Mouse (Mus musculus) midbrain, embryonic 16.5 days (tissue): ENCODE measurements around the gene Wbp2nl. TPM values are rescaled to one million over a fixed set of nuclear protein-coding genes. Genes with fewer than 3 reads are reported as not detected.

Source experiments
- ATAC-seq: fragments of 200-750 bp; cut with Nextera tagmentation; 2 replicates; pipeline ENCODE4 v1.8.0; 2017; ENCODE audit warnings: moderate TSS enrichment
- H3K27ac ChIP-seq: fragments of 300-500 bp; sonication (generic); 2 replicates; pipeline ENCODE4 v1.5.1; 2014; ENCODE audit warnings: mild to moderate bottlenecking, low read length, mixed read lengths
- H3K27me3 ChIP-seq: fragments of 300-500 bp; sonication (generic); 2 replicates; pipeline ENCODE4 v1.6.1; 2014; ENCODE audit warnings: low read depth, low read length, mixed read lengths; ENCODE audit not compliant: control insufficient read depth, insufficient read depth
- H3K36me3 ChIP-seq: fragments of 300-500 bp; sonication (generic); 2 replicates; pipeline ENCODE4 v1.6.1; 2014; ENCODE audit warnings: mild to moderate bottlenecking, low read length, moderate library complexity, mixed read lengths; ENCODE audit not compliant: control insufficient read depth, insufficient read depth
- H3K4me1 ChIP-seq: fragments of 300-500 bp; sonication (generic); 2 replicates; pipeline ENCODE4 v1.6.1; 2014; ENCODE audit warnings: mild to moderate bottlenecking, low read length, mixed read lengths; ENCODE audit not compliant: control insufficient read depth, insufficient read depth
- H3K4me2 ChIP-seq: fragments of 300-500 bp; sonication (generic); 2 replicates; pipeline ENCODE4 v1.6.1; 2014; ENCODE audit warnings: mild to moderate bottlenecking, low read length, mixed read lengths
- H3K4me3 ChIP-seq: fragments of 300-500 bp; sonication (generic); 2 replicates; pipeline ENCODE4 v1.5.1; 2014; ENCODE audit warnings: low read depth, mild to moderate bottlenecking, low read length, moderate library complexity, mixed read lengths
- H3K9ac ChIP-seq: fragments of 300-500 bp; sonication (generic); 2 replicates; pipeline ENCODE4 v1.6.1; 2014; ENCODE audit warnings: low read depth, low read length, mixed read lengths
- H3K9me3 ChIP-seq: fragments of 300-500 bp; sonication (generic); replicated peaks from 2 replicates; pipeline ENCODE4 v1.6.1; 2014; ENCODE audit warnings: mild to moderate bottlenecking, low read length, mixed read lengths; ENCODE audit not compliant: control insufficient read depth, poor library complexity, severe bottlenecking
- WGBS: fragments of 180-500 bp; shearing (Covaris S2); extraction: QIAGEN DNeasy Blood & Tissue Kit; methylation state at CpG from one replicate; pipeline ENCODE4 v1.1.7; 2014; 5-methylcytosine and 5-hydroxymethylcytosine counted together
- polyA plus RNA-seq: library from polyadenylated mRNA; unstranded; fragments of >200 nt; fragmentation: Nextera tagmentation; extraction: Ambion mirVana; gene quantifications from 2 replicates; pipeline ENCODE4 v1.2.1, GENCODE M21; 2015

Gene Wbp2nl
- polyA plus RNA-seq, 1 experiment from 2014 or later: 0.25 TPM

- 76% methylated on average over 5 of the region's 5 CpGs for WGBS
- Histone ChIP-seq H3K27me3 (peaks cover 7% of the 10 kb centered on the region), H3K9me3 (no peaks in the 10 kb centered on the region), H3K4me3 (no peak overlapping the region), H3K27ac (no peak overlapping the region), H3K4me1 (peaks cover 20% of the 10 kb centered on the region), H3K9ac (no peak overlapping the region), H3K4me2 (no peak overlapping the region), H3K36me3 (no peaks in the 10 kb centered on the region)
- no peak for ATAC-seq
These were observed 43.8 kb downstream of the Wbp2nl start for GRCm38 (mm10) chr15:82342543-82342935.

GRCm38 (mm10) chr15:82343368-82344287 is 44.9 kb downstream of the Wbp2nl start:
- peaks cover 7% of the 10 kb centered on the region for H3K27me3 ChIP-seq
- WGBS: 92% methylated on average over 27 of the region's 27 CpGs
- H3K9ac ChIP-seq: no peak overlapping the region
- no peak overlapping the region for H3K4me3 ChIP-seq
- peaks cover 12% of the 10 kb centered on the region for H3K4me1 ChIP-seq
- ATAC-seq: no peak
- peaks cover 7% of the 10 kb centered on the region for H3K36me3 ChIP-seq
- no peaks in the 10 kb centered on the region for H3K9me3 ChIP-seq
- no peak overlapping the region for H3K27ac ChIP-seq
- H3K4me2 ChIP-seq: no peak overlapping the region

- H3K4me1 ChIP-seq: peaks cover 12% of the 10 kb centered on the region
- H3K9me3 ChIP-seq: no peaks in the 10 kb centered on the region
- peaks cover 7% of the 10 kb centered on the region for H3K27me3 ChIP-seq
- no peak overlapping the region for H3K27ac ChIP-seq
- no peak for ATAC-seq
- no peak overlapping the region for H3K9ac ChIP-seq
- WGBS: 90% methylated on average over 6 of the region's 6 CpGs
- H3K4me2 ChIP-seq: no peak overlapping the region
- no peak overlapping the region for H3K4me3 ChIP-seq
- H3K36me3 ChIP-seq: peaks cover 10% of the 10 kb centered on the region
These were observed 46.2 kb downstream of the Wbp2nl start for GRCm38 (mm10) chr15:82344971-82345370.

- peaks cover 12% of the 10 kb centered on the region for H3K4me1 ChIP-seq
- peak; percentile 99 for ATAC-seq
- WGBS: under 1% methylated on average over 51 of the region's 51 CpGs
- H3K9me3 ChIP-seq: no peaks in the 10 kb centered on the region
- peak overlapping the region; percentile 75 for H3K4me2 ChIP-seq
- H3K4me3 ChIP-seq: peak overlapping the region; percentile 53
- H3K9ac ChIP-seq: peak overlapping the region; percentile 72
- H3K27me3 ChIP-seq: no peaks in the 10 kb centered on the region; the same call in 1 of the 2 replicates
- H3K36me3 ChIP-seq: peaks cover 10% of the 10 kb centered on the region
- peak overlapping the region; percentile 87 for H3K27ac ChIP-seq
These were observed 47.2 kb downstream of the Wbp2nl start for GRCm38 (mm10) chr15:82345820-82346470.

GRCm38 (mm10) chr15:82346580-82347302 is 48.0 kb downstream of the Wbp2nl start:
- peak overlapping the region; percentile 53 for H3K4me3 ChIP-seq
- H3K9me3 ChIP-seq: no peaks in the 10 kb centered on the region
- H3K27me3 ChIP-seq: no peaks in the 10 kb centered on the region; the same call in 1 of the 2 replicates
- H3K9ac ChIP-seq: peak overlapping the region; percentile 72
- peaks cover 10% of the 10 kb centered on the region for H3K36me3 ChIP-seq
- peak; percentile 0; the same call in 1 of the 2 replicates for ATAC-seq
- H3K4me2 ChIP-seq: peak overlapping the region; percentile 75
- H3K4me1 ChIP-seq: peaks cover 10% of the 10 kb centered on the region
- WGBS: 65% methylated on average over 14 of the region's 14 CpGs
- H3K27ac ChIP-seq: peak overlapping the region; percentile 87

- Histone ChIP-seq H3K27me3 (no peaks in the 10 kb centered on the region; the same call in 1 of the 2 replicates), H3K9ac (peak overlapping the region; percentile 27; the same call in 1 of the 2 replicates), H3K36me3 (peaks cover 10% of the 10 kb centered on the region), H3K4me1 (peaks cover 15% of the 10 kb centered on the region), H3K27ac (no peak overlapping the region; the same call in 1 of the 2 replicates), H3K4me3 (peak overlapping the region; percentile 53; the same call in 1 of the 2 replicates), H3K9me3 (no peaks in the 10 kb centered on the region), H3K4me2 (peak overlapping the region; percentile 75)
- no peak for ATAC-seq
- 86% methylated on average over 4 of the region's 4 CpGs for WGBS
These were observed 48.5 kb downstream of the Wbp2nl start for GRCm38 (mm10) chr15:82347303-82347676.

- no peaks in the 10 kb centered on the region for H3K27me3 ChIP-seq
- H3K9me3 ChIP-seq: no peaks in the 10 kb centered on the region
- H3K4me3 ChIP-seq: no peak overlapping the region
- ATAC-seq: no peak
- H3K36me3 ChIP-seq: peaks cover 10% of the 10 kb centered on the region
- no peak overlapping the region for H3K9ac ChIP-seq
- no peak overlapping the region for H3K27ac ChIP-seq
- H3K4me1 ChIP-seq: peaks cover 19% of the 10 kb centered on the region
- no peak overlapping the region for H3K4me2 ChIP-seq
- WGBS: 90% methylated on average over 12 of the region's 12 CpGs
These were observed 49.1 kb downstream of the Wbp2nl start for GRCm38 (mm10) chr15:82347852-82348251.

- Histone ChIP-seq H3K4me2 (no peak overlapping the region), H3K4me3 (no peak overlapping the region), H3K27ac (no peak overlapping the region), H3K27me3 (no peaks in the 10 kb centered on the region), H3K4me1 (peaks cover 25% of the 10 kb centered on the region), H3K9ac (no peak overlapping the region), H3K9me3 (no peaks in the 10 kb centered on the region), H3K36me3 (peaks cover 10% of the 10 kb centered on the region)
- ATAC-seq: no peak
- 87% methylated on average over 8 of the region's 8 CpGs for WGBS
These were observed 49.7 kb downstream of the Wbp2nl start for GRCm38 (mm10) chr15:82348258-82348998.
